Mouse (Mus musculus): ENCODE data around the gene Cryga. TPM values are rescaled to one million over a fixed set of nuclear protein-coding genes. Genes with fewer than 3 reads are reported as not detected.

Cryga gene
- polyA plus RNA-seq, 1 experiment, result not detected

GRCm38 (mm10) chr1:65107654-65108279 lies 4.6 kb upstream of the Cryga start:
- TF ChIP-seq FLI1 (IDR thresholded peaks at IDR 0.05; ENCODE audit: low read length), result no peak
- TF ChIP-seq GATA1 (IDR thresholded peaks at IDR 0.05; ENCODE audit: borderline replicate concordance, low read length), result no peak
- no peaks in the 10 kb centered on the region for H3K36me3 ChIP-seq (replicated peaks; ENCODE audit: low read length)
- peaks cover 5% of the 10 kb centered on the region for H3K27me3 ChIP-seq (replicated peaks)
- H3K9me3 ChIP-seq, result no peaks in the 10 kb centered on the region
- peaks cover 26% of the 10 kb centered on the region for H3K4me1 ChIP-seq
- H3K4me3 ChIP-seq (replicated peaks), result no peak overlapping the region

- Histone ChIP-seq H3K9me3 (peaks cover 3% of the 10 kb centered on the region; the same call in 1 of the 2 replicates), H3K36me3 (replicated peaks; ENCODE audit: low read length) (no peaks in the 10 kb centered on the region), H3K4me1 (no peaks in the 10 kb centered on the region), H3K27me3 (replicated peaks) (peaks cover 2% of the 10 kb centered on the region), H3K4me3 (replicated peaks) (no peak overlapping the region)
- TF ChIP-seq FLI1 (IDR thresholded peaks at IDR 0.05; ENCODE audit: low read length) (no peak), GATA1 (IDR thresholded peaks at IDR 0.05; ENCODE audit: borderline replicate concordance, low read length) (no peak)
These were observed 6.2 kb downstream of the Cryga start for GRCm38 (mm10) chr1:65096953-65097352.

GRCm38 (mm10) chr1:65091566-65091965 lies 11.6 kb downstream of the Cryga start:
- Histone ChIP-seq H3K36me3 (replicated peaks; ENCODE audit: low read length) (no peaks in the 10 kb centered on the region), H3K27me3 (replicated peaks) (peaks cover 2% of the 10 kb centered on the region), H3K4me1 (peaks cover 6% of the 10 kb centered on the region), H3K4me3 (replicated peaks) (no peak overlapping the region), H3K9me3 (peaks cover 3% of the 10 kb centered on the region; the same call in 1 of the 2 replicates)
- TF ChIP-seq FLI1 (IDR thresholded peaks at IDR 0.05; ENCODE audit: low read length) (no peak), GATA1 (IDR thresholded peaks at IDR 0.05; ENCODE audit: borderline replicate concordance, low read length) (no peak)

- Histone ChIP-seq H3K9me3 (peaks cover 3% of the 10 kb centered on the region; the same call in 1 of the 2 replicates), H3K4me3 (replicated peaks) (no peak overlapping the region), H3K36me3 (replicated peaks; ENCODE audit: low read length) (no peaks in the 10 kb centered on the region), H3K27me3 (replicated peaks) (peaks cover 2% of the 10 kb centered on the region), H3K4me1 (peaks cover 6% of the 10 kb centered on the region)
- TF ChIP-seq GATA1 (IDR thresholded peaks at IDR 0.05; ENCODE audit: borderline replicate concordance, low read length), result no peak
- no peak for TF ChIP-seq FLI1 (IDR thresholded peaks at IDR 0.05; ENCODE audit: low read length)
These were observed 12.8 kb downstream of the Cryga start for GRCm38 (mm10) chr1:65090370-65090769.

- peaks cover 6% of the 10 kb centered on the region for H3K4me1 ChIP-seq
- H3K4me3 ChIP-seq (replicated peaks), result no peak overlapping the region
- TF ChIP-seq FLI1 (IDR thresholded peaks at IDR 0.05; ENCODE audit: low read length), result no peak
- H3K36me3 ChIP-seq (replicated peaks; ENCODE audit: low read length), result no peaks in the 10 kb centered on the region
- peaks cover 3% of the 10 kb centered on the region; the same call in 1 of the 2 replicates for H3K9me3 ChIP-seq
- H3K27me3 ChIP-seq (replicated peaks), result peaks cover 2% of the 10 kb centered on the region
These were observed 14.4 kb downstream of the Cryga start for GRCm38 (mm10) chr1:65088567-65089356.

GRCm38 (mm10) chr1:65082188-65082587 lies 21.0 kb downstream of the Cryga start, which contains the start of gene Crygb:
Gene Crygb (minus strand): TSS chr1:65082288.
- Histone ChIP-seq H3K4me3 (replicated peaks) (no peak within 1 kb of the TSS), H3K27me3 (replicated peaks) (peaks cover 2% of the 10 kb centered on the region), H3K4me1 (no peaks in the 10 kb centered on the region), H3K36me3 (replicated peaks; ENCODE audit: low read length) (no peaks in the 10 kb centered on the region), H3K9me3 (0 out of 2 replicates have a peak, but pooled peaks cover 2% of the 10 kb centered on the region)
- TF ChIP-seq GATA1 (IDR thresholded peaks at IDR 0.05; ENCODE audit: borderline replicate concordance, low read length) (no peak), FLI1 (IDR thresholded peaks at IDR 0.05; ENCODE audit: low read length) (no peak)

- TF ChIP-seq FLI1 (IDR thresholded peaks at IDR 0.05; ENCODE audit: low read length) (no peak), GATA1 (IDR thresholded peaks at IDR 0.05; ENCODE audit: borderline replicate concordance, low read length) (no peak)
- no peaks in the 10 kb centered on the region for H3K36me3 ChIP-seq (replicated peaks; ENCODE audit: low read length)
- no peak overlapping the region for H3K4me3 ChIP-seq (replicated peaks)
- no peaks in the 10 kb centered on the region for H3K27me3 ChIP-seq (replicated peaks)
- no peaks in the 10 kb centered on the region for H3K4me1 ChIP-seq
- 0 out of 2 replicates have a peak, but pooled peaks cover 2% of the 10 kb centered on the region for H3K9me3 ChIP-seq
These were observed 27.6 kb downstream of the Cryga start for GRCm38 (mm10) chr1:65075607-65076006.

GRCm38 (mm10) chr1:65073589-65073988 lies 29.6 kb downstream of the Cryga start, which contains the start of gene Crygc:
Gene Crygc (minus strand): TSS chr1:65073689.
- TF ChIP-seq FLI1 (IDR thresholded peaks at IDR 0.05; ENCODE audit: low read length) (no peak), GATA1 (IDR thresholded peaks at IDR 0.05; ENCODE audit: borderline replicate concordance, low read length) (no peak)
- H3K36me3 ChIP-seq (replicated peaks; ENCODE audit: low read length), result no peaks in the 10 kb centered on the region
- H3K9me3 ChIP-seq, result no peaks in the 10 kb centered on the region

GRCm38 (mm10) chr1:65067842-65068241 lies 35.3 kb downstream of the Cryga start:
- H3K9me3 ChIP-seq, result peaks cover 4% of the 10 kb centered on the region
- H3K4me3 ChIP-seq (replicated peaks), result no peak overlapping the region
- TF ChIP-seq FLI1 (IDR thresholded peaks at IDR 0.05; ENCODE audit: low read length), result no peak
- no peaks in the 10 kb centered on the region for H3K4me1 ChIP-seq
- H3K36me3 ChIP-seq (replicated peaks; ENCODE audit: low read length), result no peaks in the 10 kb centered on the region
- no peaks in the 10 kb centered on the region for H3K27me3 ChIP-seq (replicated peaks)

More at GRCm38 (mm10) chr1:65073589-65073988, 29.6 kb downstream of the Cryga start, which contains the start of gene Crygc:
- Histone ChIP-seq H3K4me3 (replicated peaks) (no peak within 1 kb of the TSS), H3K27me3 (replicated peaks) (no peaks in the 10 kb centered on the region), H3K4me1 (no peaks in the 10 kb centered on the region)

- Histone ChIP-seq H3K4me1 (no peaks in the 10 kb centered on the region), H3K4me3 (replicated peaks) (no peak overlapping the region)
- TF ChIP-seq GATA1 (IDR thresholded peaks at IDR 0.05; ENCODE audit: borderline replicate concordance, low read length) (no peak), FLI1 (IDR thresholded peaks at IDR 0.05; ENCODE audit: low read length) (no peak)
These were observed 39.0 kb downstream of the Cryga start for GRCm38 (mm10) chr1:65064201-65064600.

More at GRCm38 (mm10) chr1:65064201-65064600, 39.0 kb downstream of the Cryga start:
- Histone ChIP-seq H3K36me3 (replicated peaks; ENCODE audit: low read length) (no peaks in the 10 kb centered on the region), H3K9me3 (peaks cover 4% of the 10 kb centered on the region), H3K27me3 (replicated peaks) (no peaks in the 10 kb centered on the region)
